Mouse (Mus musculus) MEL (cell line): ENCODE results near the gene Pum1. TPM values are rescaled to one million over a fixed set of nuclear protein-coding genes. Genes with fewer than 3 reads are reported as not detected.

Source experiments
- DNase-seq: peaks from one replicate; pipeline ENCODE4 v3.0.0; 2011; ENCODE audit warnings: low read depth, low spot score
- H3K27ac ChIP-seq: 2 replicates; pipeline ENCODE4 v1.5.1; 2012; ENCODE audit warnings: low read depth, mild to moderate bottlenecking, control low read depth, low read length, moderate library complexity; ENCODE audit not compliant: control insufficient read depth
- H3K27me3 ChIP-seq, 2 experiments: fragments of 150-350 bp in 1 of 2; sonication (generic) in 1 of 2; 2 replicates each; pipeline ENCODE4 v1.6.1; 2012; ENCODE audit warnings: low read length in 2 of 2, mild to moderate bottlenecking in 2 of 2, improper control_type of control experiment in 1 of 2, moderate library complexity in 1 of 2; ENCODE audit not compliant: insufficient read depth in 2 of 2, control insufficient read depth in 1 of 2
- H3K36me3 ChIP-seq, 2 experiments: 2 replicates each; pipeline ENCODE4 v1.6.1; 2012 to 2014; ENCODE audit warnings: low read length in 2 of 2, improper control_type of control experiment in 1 of 2, inconsistent platforms in 1 of 2, mild to moderate bottlenecking in 1 of 2; ENCODE audit not compliant: insufficient read depth in 2 of 2, control insufficient read depth in 1 of 2
- H3K4me1 ChIP-seq, 2 experiments: fragments of 150-350 bp in 1 of 2; sonication (generic) in 1 of 2; 2 replicates each; pipeline ENCODE4 v1.6.1; 2012; ENCODE audit warnings: low read length in 2 of 2, improper control_type of control experiment in 1 of 2, mild to moderate bottlenecking in 1 of 2; ENCODE audit not compliant: insufficient read depth in 2 of 2, control insufficient read depth in 1 of 2
- H3K4me3 ChIP-seq, 2 experiments: fragments of 150-350 bp in 1 of 2; sonication (generic) in 1 of 2; 2 replicates each; pipeline ENCODE4 v1.5.1; 2012; ENCODE audit warnings: low read depth in 2 of 2, low read length in 2 of 2, mild to moderate bottlenecking in 2 of 2, moderate library complexity in 2 of 2, control low read depth in 1 of 2, improper control_type of control experiment in 1 of 2; ENCODE audit not compliant: control insufficient read depth in 1 of 2, insufficient read depth in 1 of 2
- H3K79me2 ChIP-seq: 2 replicates; pipeline ENCODE4 v1.6.1; 2012; ENCODE audit warnings: mild to moderate bottlenecking, low read length, moderate library complexity; ENCODE audit not compliant: control insufficient read depth, poor library complexity, insufficient read depth
- H3K9ac ChIP-seq: 2 replicates; pipeline ENCODE4 v1.6.1; 2012; ENCODE audit warnings: low read depth, mild to moderate bottlenecking, control low read depth, low read length, moderate library complexity; ENCODE audit not compliant: control insufficient read depth, poor library complexity, severe bottlenecking
- H3K9me3 ChIP-seq: fragments of 150-350 bp; sonication (generic); replicated peaks from 2 replicates; pipeline ENCODE4 v1.6.1; 2012; ENCODE audit warnings: mild to moderate bottlenecking, low read length, improper control_type of control experiment, moderate library complexity; ENCODE audit not compliant: insufficient read depth
- BHLHE40 ChIP-seq: IDR thresholded peaks from 2 replicates; pipeline ENCODE4 v1.6.1; 2012; ENCODE audit warnings: low read depth, mild to moderate bottlenecking, inconsistent platforms, low read length, improper control_type of control experiment, borderline replicate concordance
- CHD1 ChIP-seq: IDR thresholded peaks from 2 replicates; pipeline ENCODE4 v1.6.1; 2012; ENCODE audit warnings: low read depth, mild to moderate bottlenecking, inconsistent platforms, low read length, improper control_type of control experiment
- CTCF ChIP-seq, 3 experiments: IDR thresholded peaks in 2 of 3; conservative IDR thresholded peaks in 1 of 3; 2 replicates each; pipeline ENCODE4 v1.5.1; 2011 to 2012; ENCODE audit warnings: low read length in 3 of 3, low read depth in 2 of 3, mild to moderate bottlenecking in 2 of 3, improper control_type of control experiment in 1 of 3, inconsistent platforms in 1 of 3, mixed read lengths in 1 of 3, moderate library complexity in 1 of 3; ENCODE audit not compliant: control insufficient read depth in 1 of 3, insufficient read depth in 1 of 3, poor library complexity in 1 of 3, severe bottlenecking in 1 of 3
- E2F4 ChIP-seq: IDR thresholded peaks from 2 replicates; pipeline ENCODE4 v1.6.1; 2011; ENCODE audit warnings: low read depth, low read length, improper control_type of control experiment, borderline replicate concordance
- ELF1 ChIP-seq: IDR thresholded peaks from 2 replicates; pipeline ENCODE4 v1.6.1; 2014; ENCODE audit warnings: low read depth, mild to moderate bottlenecking, inconsistent platforms, low read length, improper control_type of control experiment, moderate library complexity
- GABPA ChIP-seq: IDR thresholded peaks from 2 replicates; pipeline ENCODE4 v1.6.1; 2012; ENCODE audit warnings: low read depth, mild to moderate bottlenecking, inconsistent platforms, low read length, improper control_type of control experiment, moderate library complexity
- MAFK ChIP-seq: IDR thresholded peaks from 2 replicates; pipeline ENCODE4 v1.6.1; 2011; ENCODE audit warnings: low read depth, mild to moderate bottlenecking, low read length, improper control_type of control experiment, borderline replicate concordance
- MAX ChIP-seq: IDR thresholded peaks from 2 replicates; pipeline ENCODE4 v1.6.1; 2011; ENCODE audit warnings: low read length, improper control_type of control experiment
- MAZ ChIP-seq: IDR thresholded peaks from 2 replicates; pipeline ENCODE4 v1.6.1; 2012; ENCODE audit warnings: low read depth, mild to moderate bottlenecking, inconsistent platforms, low read length, improper control_type of control experiment
- MEF2A ChIP-seq: IDR thresholded peaks from 2 replicates; pipeline ENCODE4 v1.6.1; 2014; ENCODE audit warnings: low read depth, mild to moderate bottlenecking, inconsistent platforms, low read length, improper control_type of control experiment; ENCODE audit not compliant: poor library complexity, insufficient replicate concordance, severe bottlenecking; ENCODE audit errors: extremely low read depth
- MYB ChIP-seq: IDR thresholded peaks from 2 replicates; pipeline ENCODE4 v1.6.1; 2011; ENCODE audit warnings: mild to moderate bottlenecking, low read depth, low read length, improper control_type of control experiment
- MYC ChIP-seq: IDR thresholded peaks from 2 replicates; pipeline ENCODE4 v1.6.1; 2011; ENCODE audit warnings: low read depth, mild to moderate bottlenecking, low read length, improper control_type of control experiment, moderate library complexity
- NRF1 ChIP-seq: IDR thresholded peaks from 2 replicates; pipeline ENCODE4 v1.6.1; 2014; ENCODE audit warnings: low read depth, mild to moderate bottlenecking, inconsistent platforms, low read length, improper control_type of control experiment, moderate library complexity; ENCODE audit not compliant: poor library complexity, insufficient read depth, severe bottlenecking
- POLR2A ChIP-seq, 2 experiments: IDR thresholded peaks; 2 replicates each; pipeline ENCODE4 v1.6.1; 2011 to 2012; ENCODE audit warnings: low read length in 2 of 2, mild to moderate bottlenecking in 2 of 2, control low read depth in 1 of 2, improper control_type of control experiment in 1 of 2, low read depth in 1 of 2, moderate library complexity in 1 of 2; ENCODE audit not compliant: control insufficient read depth in 1 of 2, insufficient read depth in 1 of 2, poor library complexity in 1 of 2
- RCOR1 ChIP-seq: IDR thresholded peaks from 2 replicates; pipeline ENCODE4 v1.6.1; 2012; ENCODE audit warnings: low read depth, mild to moderate bottlenecking, inconsistent platforms, low read length, improper control_type of control experiment
- SIN3A ChIP-seq: IDR thresholded peaks from 2 replicates; pipeline ENCODE4 v1.6.1; 2012; ENCODE audit warnings: low read length, improper control_type of control experiment, inconsistent platforms
- SMC3 ChIP-seq: IDR thresholded peaks from 2 replicates; pipeline ENCODE4 v1.6.1; 2011; ENCODE audit warnings: low read depth, low read length, improper control_type of control experiment
- TAL1 ChIP-seq: IDR thresholded peaks from 2 replicates; pipeline ENCODE4 v1.6.1; 2012; ENCODE audit warnings: mild to moderate bottlenecking, inconsistent platforms, low read length, moderate library complexity, mixed read lengths
- TBP ChIP-seq: IDR thresholded peaks from 2 replicates; pipeline ENCODE4 v1.8.0; 2011; ENCODE audit warnings: low read depth, low read length, improper control_type of control experiment
- TCF12 ChIP-seq: IDR thresholded peaks from 2 replicates; pipeline ENCODE4 v1.6.1; 2014; ENCODE audit warnings: low read depth, mild to moderate bottlenecking, inconsistent platforms, low read length, improper control_type of control experiment, moderate library complexity
- USF1 ChIP-seq: IDR thresholded peaks from 2 replicates; pipeline ENCODE4 v1.6.1; 2014; ENCODE audit warnings: low read depth, mild to moderate bottlenecking, inconsistent platforms, low read length, improper control_type of control experiment, moderate library complexity
- ZMIZ1 ChIP-seq: IDR thresholded peaks from 2 replicates; pipeline ENCODE4 v1.6.1; 2012; ENCODE audit warnings: low read depth, mild to moderate bottlenecking, inconsistent platforms, low read length, improper control_type of control experiment, moderate library complexity
- ZNF384 ChIP-seq: IDR thresholded peaks from 2 replicates; pipeline ENCODE4 v1.6.1; 2012; ENCODE audit warnings: low read depth, mild to moderate bottlenecking, inconsistent platforms, low read length, improper control_type of control experiment
- polyA plus RNA-seq, 2 experiments: library from polyadenylated mRNA; stranded (reverse) in 1 of 2; unstranded in 1 of 2; fragments of >175 nt in 1 of 2; fragments of >200 nt in 1 of 2; gene quantifications; 2 replicates each; pipeline versions ENCODE4 v1.2.1 to v1.2.4; 2012; ENCODE audit warnings: low replicate concordance in 2 of 2, low read depth in 1 of 2; ENCODE audit not compliant: insufficient read length in 2 of 2, insufficient read depth in 1 of 2, missing spikeins in 1 of 2
- total RNA-seq: library from RNA; depleted of rRNA; stranded (reverse); fragments of 300-350 nt; gene quantifications from 2 replicates; pipeline ENCODE4 v1.2.3, GENCODE M21; 2012

Gene Pum1
- total and polyA plus RNA-seq, 3 experiments = 31.9 to 46.2 (median 36.1) TPM

DNA sequence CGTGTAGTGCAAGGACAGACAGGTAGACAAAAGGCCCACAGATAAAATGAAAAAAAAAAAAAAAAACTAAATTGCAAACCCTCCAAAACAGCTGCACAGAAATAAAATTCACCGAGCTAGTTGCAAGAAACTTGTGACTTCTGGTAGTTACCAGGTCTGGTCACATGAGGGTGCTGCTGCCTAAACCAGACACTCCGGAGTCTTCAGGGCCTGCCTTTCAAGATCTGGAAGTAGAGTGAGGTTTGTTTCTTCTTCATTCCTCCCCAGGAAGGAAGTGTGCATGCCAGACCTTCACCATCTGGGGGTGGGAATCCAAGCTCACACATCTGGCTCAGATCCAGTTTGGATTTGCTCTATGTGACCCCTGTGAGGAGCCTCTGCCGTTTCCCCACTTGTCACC lies 121.6 kb downstream of the Pum1 start (continued):
- TF ChIP-seq CHD1 (no peak), POLR2A (IDR thresholded peaks at IDR 0.05; ENCODE audit: control insufficient read depth in 1 of 2, insufficient read depth in 1 of 2, low read depth in 1 of 2, low read length in 2 of 2, poor library complexity in 1 of 2) (no peak), NRF1 (no peak), MAFK (no peak), SMC3 (peak; percentile 72), MYC (no peak), ZMIZ1 (no peak), MYB (no peak), USF1 (peak; percentile 61; the same call in 1 of the 2 replicates), MEF2A (no peak), SIN3A (no peak), CTCF (IDR thresholded peaks at IDR 0.05 in 2 of 3, conservative IDR thresholded peaks at IDR 0.05 in 1 of 3; ENCODE audit: control insufficient read depth in 1 of 3, insufficient read depth in 1 of 3, low read depth in 2 of 3, low read length in 3 of 3, poor library complexity in 1 of 3, severe bottlenecking in 1 of 3) (peak; percentile 66 to 81 (median 67)), MAZ (no peak), BHLHE40 (no peak), TAL1 (no peak), GABPA (no peak), MAX (no peak), RCOR1 (no peak), TCF12 (no peak), ELF1 (no peak), E2F4 (no peak), TBP (no peak)

DNA sequence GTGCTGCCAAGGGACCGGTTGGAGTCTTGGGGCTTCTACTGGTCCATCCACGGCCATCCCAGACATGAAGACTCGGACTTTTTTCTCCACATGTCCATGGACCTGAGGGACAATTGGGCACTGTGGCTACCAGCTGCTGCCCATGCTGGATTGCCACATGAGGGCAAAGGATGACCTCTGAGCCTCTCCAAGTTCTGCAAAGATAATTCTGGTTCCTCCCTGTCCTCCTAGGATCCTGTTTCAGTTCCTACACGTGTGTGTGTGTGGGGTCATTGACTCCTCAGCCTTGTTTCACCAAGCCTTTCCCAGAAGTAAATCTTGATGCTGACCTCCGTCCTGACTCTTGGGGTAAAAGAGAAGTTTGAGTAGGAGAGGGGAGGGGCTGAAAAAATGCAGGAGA lies 124.4 kb downstream of the Pum1 start:
- DNase-seq = no peak
- no peak overlapping the region for H3K27ac ChIP-seq
- no peak overlapping the region for H3K4me3 ChIP-seq
- no peak for TF ChIP-seq CTCF (IDR thresholded peaks at IDR 0.05 in 2 of 3, conservative IDR thresholded peaks at IDR 0.05 in 1 of 3; ENCODE audit: control insufficient read depth in 1 of 3, insufficient read depth in 1 of 3, low read depth in 2 of 3, low read length in 3 of 3, poor library complexity in 1 of 3, severe bottlenecking in 1 of 3)
- no peak for TF ChIP-seq TAL1
- no peak for TF ChIP-seq ZNF384
- H3K79me2 ChIP-seq = no peaks in the 10 kb centered on the region
- H3K9ac ChIP-seq = no peak overlapping the region
- H3K36me3 ChIP-seq = 0 out of 4 replicates have a peak, but pooled peaks cover 0 to 3% of the 10 kb centered on the region in 2 experiments
- peaks cover 0 to under 1% of the 10 kb centered on the region in 2 experiments; a peak in 1 of 4 replicates for H3K27me3 ChIP-seq
- peaks cover 0 to 1% of the 10 kb centered on the region in 2 experiments; a peak in 1 of 4 replicates for H3K4me1 ChIP-seq
- H3K9me3 ChIP-seq = no peaks in the 10 kb centered on the region
